Comparison of ENCODE assay signal across 8 mouse cellular contexts in genomic region chr4:67477264-67477845, GRCm38 (mm10).
DNase-seq lines count a peak whose midpoint lies in the region; ATAC-seq and TF ChIP-seq lines count a peak whose summit lies in the region.

No protein-coding gene starts in this region.

- H3K27me3 ChIP-seq in intestine, embryonic 14.5 days (replicated peaks; ENCODE audit: control insufficient read depth, insufficient read depth, low read length), result no peaks in the 10 kb centered on the region
- H3K27me3 ChIP-seq in intestine, embryonic 16.5 days (replicated peaks; ENCODE audit: control insufficient read depth, insufficient read depth, low read length), result no peaks in the 10 kb centered on the region
- no peaks in the 10 kb centered on the region for H3K27me3 ChIP-seq in forebrain, embryonic 15.5 days
- H3K27me3 ChIP-seq in liver, postnatal 0 days (ENCODE audit: insufficient read depth, low read length), result no peaks in the 10 kb centered on the region

- no peak overlapping the region for H3K27ac ChIP-seq in intestine, embryonic 14.5 days (ENCODE audit: low read depth)
- H3K27ac ChIP-seq in intestine, embryonic 16.5 days (ENCODE audit: low read length), result no peak overlapping the region
- H3K27ac ChIP-seq in forebrain, embryonic 15.5 days (replicated peaks), result no peak overlapping the region
- no peak overlapping the region for H3K27ac ChIP-seq in liver, postnatal 0 days (ENCODE audit: low read depth)

- no peak overlapping the region for H3K4me2 ChIP-seq in intestine, embryonic 14.5 days (ENCODE audit: low read length)
- no peak overlapping the region for H3K4me2 ChIP-seq in intestine, embryonic 16.5 days (ENCODE audit: low read depth, low read length)
- H3K4me2 ChIP-seq in forebrain, embryonic 15.5 days (replicated peaks), result no peak overlapping the region
- no peak overlapping the region for H3K4me2 ChIP-seq in liver, postnatal 0 days (ENCODE audit: low read depth, low read length)

- DNase-seq in intestine, embryonic 14.5 days (ENCODE audit: low spot score), result peak; percentile 53
- peak; percentile 63 for DNase-seq in cerebellum, adult 11 months
- peak; percentile 1 for DNase-seq in kidney, postnatal 14 days
- no peak for DNase-seq in liver, postnatal 0 days
- peak; percentile 47 to 51 for DNase-seq in right cerebral cortex, adult 2 months (ENCODE audit: low spot score in 2 of 2)
- DNase-seq in B cell, adult 2 months, result no peak

- ATAC-seq in intestine, embryonic 14.5 days (replicated peaks; ENCODE audit: low FRiP score, low TSS enrichment, low read depth), result no peak
- no peak; the same call in 1 of the 2 replicates for ATAC-seq in intestine, embryonic 16.5 days
- peak; percentile 97 for ATAC-seq in forebrain, embryonic 15.5 days (replicated peaks)
- no peak for ATAC-seq in liver, postnatal 0 days

- no peak for TF ChIP-seq EP300 in liver, postnatal 0 days (IDR thresholded peaks at IDR 0.05; ENCODE audit: low read depth)

- H3K9ac ChIP-seq in intestine, embryonic 14.5 days (ENCODE audit: low read length), result no peak overlapping the region
- no peak overlapping the region for H3K9ac ChIP-seq in intestine, embryonic 16.5 days (ENCODE audit: low read depth, low read length)
- H3K9ac ChIP-seq in forebrain, embryonic 15.5 days (replicated peaks), result no peak overlapping the region
- no peak overlapping the region for H3K9ac ChIP-seq in liver, postnatal 0 days (replicated peaks)

- peak; percentile 44 for TF ChIP-seq CTCF in liver, postnatal 0 days (IDR thresholded peaks at IDR 0.05; ENCODE audit: low read depth)

- H3K4me1 ChIP-seq in intestine, embryonic 14.5 days (replicated peaks; ENCODE audit: control insufficient read depth, insufficient read depth, low read length), result no peaks in the 10 kb centered on the region
- no peaks in the 10 kb centered on the region for H3K4me1 ChIP-seq in intestine, embryonic 16.5 days (ENCODE audit: control insufficient read depth, insufficient read depth, low read length)
- peaks cover 3% of the 10 kb centered on the region; the same call in 1 of the 2 replicates for H3K4me1 ChIP-seq in forebrain, embryonic 15.5 days
- H3K4me1 ChIP-seq in liver, postnatal 0 days (ENCODE audit: insufficient read depth), result no peaks in the 10 kb centered on the region

- 14% methylated on average over 6 of the region's 6 CpGs for WGBS in intestine, embryonic 14.5 days
- WGBS in intestine, embryonic 16.5 days, result 12% methylated on average over 6 of the region's 6 CpGs
- WGBS in forebrain, embryonic 15.5 days, result 8% methylated on average over 6 of the region's 6 CpGs
- 15% methylated on average over 6 of the region's 6 CpGs for WGBS in liver, postnatal 0 days (ENCODE audit: insufficient replicate concordance)

- H3K4me3 ChIP-seq in intestine, embryonic 14.5 days (ENCODE audit: low read depth, low read length), result no peak overlapping the region
- H3K4me3 ChIP-seq in intestine, embryonic 16.5 days (ENCODE audit: low read length), result no peak overlapping the region
- H3K4me3 ChIP-seq in forebrain, embryonic 15.5 days, result no peak overlapping the region
- H3K4me3 ChIP-seq in liver, postnatal 0 days (ENCODE audit: low read depth, low read length), result no peak overlapping the region

- H3K9me3 ChIP-seq in intestine, embryonic 14.5 days (ENCODE audit: control insufficient read depth, low read length), result no peaks in the 10 kb centered on the region
- H3K9me3 ChIP-seq in intestine, embryonic 16.5 days (ENCODE audit: control insufficient read depth, low read length), result no peaks in the 10 kb centered on the region
- H3K9me3 ChIP-seq in forebrain, embryonic 15.5 days, result no peaks in the 10 kb centered on the region
- H3K9me3 ChIP-seq in liver, postnatal 0 days (ENCODE audit: low read length), result no peaks in the 10 kb centered on the region

- no peaks in the 10 kb centered on the region for H3K36me3 ChIP-seq in intestine, embryonic 14.5 days (ENCODE audit: control insufficient read depth, insufficient read depth, low read length)
- H3K36me3 ChIP-seq in intestine, embryonic 16.5 days (ENCODE audit: control insufficient read depth, insufficient read depth, low read length), result no peaks in the 10 kb centered on the region
- H3K36me3 ChIP-seq in forebrain, embryonic 15.5 days, result no peaks in the 10 kb centered on the region
- H3K36me3 ChIP-seq in liver, postnatal 0 days (replicated peaks; ENCODE audit: insufficient read depth, low read length), result no peaks in the 10 kb centered on the region

Comparison
In these comparisons a context has a peak if more than half of its experiments do, and no peak if none do; other contexts are left out.
1. DNase-seq: peak in intestine, embryonic 14.5 days (single experiment), cerebellum, adult 11 months (single experiment), kidney, postnatal 14 days (single experiment) and right cerebral cortex, adult 2 months (2 of 2); none in liver, postnatal 0 days (single experiment) and B cell, adult 2 months (0 of 2).